Mouse (Mus musculus) midbrain, embryonic 15.5 days (tissue): ENCODE data around the gene Ank3. TPM values are rescaled to one million over a fixed set of nuclear protein-coding genes. Genes with fewer than 3 reads are reported as not detected.

ENCODE experiments used
- ATAC-seq: fragments of 200-750 bp; cut with Nextera tagmentation; replicated peaks from 2 replicates; pipeline ENCODE4 v1.8.0; 2017; ENCODE audit warnings: moderate TSS enrichment
- H3K27ac ChIP-seq: fragments of 300-500 bp; sonication (generic); 2 replicates; pipeline ENCODE4 v1.5.1; 2015; ENCODE audit warnings: mild to moderate bottlenecking, inconsistent platforms
- H3K27me3 ChIP-seq: fragments of 300-500 bp; sonication (generic); replicated peaks from 2 replicates; pipeline ENCODE4 v1.6.1; 2015; ENCODE audit warnings: inconsistent platforms
- H3K36me3 ChIP-seq: fragments of 300-500 bp; sonication (generic); replicated peaks from 2 replicates; pipeline ENCODE4 v1.6.1; 2015; ENCODE audit warnings: inconsistent platforms
- H3K4me1 ChIP-seq: fragments of 300-500 bp; sonication (generic); 2 replicates; pipeline ENCODE4 v1.6.1; 2015; ENCODE audit warnings: inconsistent platforms
- H3K4me2 ChIP-seq: fragments of 300-500 bp; sonication (generic); 2 replicates; pipeline ENCODE4 v1.6.1; 2015; ENCODE audit warnings: inconsistent platforms, mild to moderate bottlenecking, moderate library complexity
- H3K4me3 ChIP-seq: fragments of 300-500 bp; sonication (generic); 2 replicates; pipeline ENCODE4 v1.5.1; 2015; ENCODE audit warnings: mild to moderate bottlenecking, inconsistent platforms
- H3K9ac ChIP-seq: fragments of 300-500 bp; sonication (generic); 2 replicates; pipeline ENCODE4 v1.6.1; 2015; ENCODE audit warnings: mild to moderate bottlenecking, inconsistent platforms
- H3K9me3 ChIP-seq: fragments of 300-500 bp; sonication (generic); 2 replicates; pipeline ENCODE4 v1.6.1; 2016; ENCODE audit warnings: inconsistent platforms
- WGBS: fragments of 180-500 bp; shearing (Covaris S2); methylation state at CpG from one replicate; pipeline ENCODE4 v1.1.7; 2015; ENCODE audit warnings: mixed read lengths; 5-methylcytosine and 5-hydroxymethylcytosine counted together
- polyA plus RNA-seq: library from polyadenylated mRNA; unstranded; fragments of >200 nt; fragmentation: Nextera tagmentation; extraction: Ambion mirVana; gene quantifications from 2 replicates; pipeline ENCODE4 v1.2.1, GENCODE M21; 2015

Gene Ank3
- polyA plus RNA-seq, 1 experiment from 2014 or later, result 108 TPM

DNA sequence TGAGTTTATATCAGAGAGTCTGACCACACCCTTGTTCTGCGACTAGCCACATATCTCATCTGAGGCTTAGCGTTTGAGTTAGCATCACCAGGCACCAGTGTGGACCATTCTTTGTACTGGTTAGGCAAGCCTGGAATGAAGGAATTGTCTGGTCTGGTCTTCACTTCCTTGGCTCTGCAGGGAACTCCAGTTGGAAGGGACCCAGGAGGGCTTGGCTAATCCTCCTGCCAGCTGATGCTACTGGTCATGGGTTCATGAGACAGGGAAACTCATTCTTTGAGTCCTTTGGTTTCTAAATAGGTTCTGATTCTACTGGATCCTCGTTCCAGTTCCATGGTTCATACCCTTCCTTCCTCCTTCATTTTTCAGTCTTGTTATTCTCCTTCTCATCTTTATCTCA, 218.4 kb downstream of the Ank3 start:
- Histone ChIP-seq H3K9me3 (no peaks in the 10 kb centered on the region), H3K27ac (no peak overlapping the region), H3K36me3 (no peaks in the 10 kb centered on the region), H3K4me2 (no peak overlapping the region), H3K4me1 (peaks cover 3% of the 10 kb centered on the region; the same call in 1 of the 2 replicates), H3K27me3 (no peaks in the 10 kb centered on the region), H3K9ac (no peak overlapping the region), H3K4me3 (no peak overlapping the region)
- ATAC-seq, result no peak
- WGBS, result 84% methylated on average over 3 of the region's 3 CpGs

- H3K27ac ChIP-seq, result no peak overlapping the region
- no peak overlapping the region for H3K4me3 ChIP-seq
- ATAC-seq, result 0 out of 2 replicates have a peak, but pooled peaks have one; percentile 16
- H3K27me3 ChIP-seq, result no peaks in the 10 kb centered on the region
- no peak overlapping the region for H3K9ac ChIP-seq
- no peaks in the 10 kb centered on the region for H3K36me3 ChIP-seq
- H3K4me2 ChIP-seq, result no peak overlapping the region
- H3K4me1 ChIP-seq, result peaks cover 3% of the 10 kb centered on the region; the same call in 1 of the 2 replicates
- 89% methylated on average over 16 of the region's 16 CpGs for WGBS
- no peaks in the 10 kb centered on the region for H3K9me3 ChIP-seq
Measured at GRCm38 (mm10) chr10:69617537-69618112, 219.1 kb downstream of the Ank3 start.

DNA sequence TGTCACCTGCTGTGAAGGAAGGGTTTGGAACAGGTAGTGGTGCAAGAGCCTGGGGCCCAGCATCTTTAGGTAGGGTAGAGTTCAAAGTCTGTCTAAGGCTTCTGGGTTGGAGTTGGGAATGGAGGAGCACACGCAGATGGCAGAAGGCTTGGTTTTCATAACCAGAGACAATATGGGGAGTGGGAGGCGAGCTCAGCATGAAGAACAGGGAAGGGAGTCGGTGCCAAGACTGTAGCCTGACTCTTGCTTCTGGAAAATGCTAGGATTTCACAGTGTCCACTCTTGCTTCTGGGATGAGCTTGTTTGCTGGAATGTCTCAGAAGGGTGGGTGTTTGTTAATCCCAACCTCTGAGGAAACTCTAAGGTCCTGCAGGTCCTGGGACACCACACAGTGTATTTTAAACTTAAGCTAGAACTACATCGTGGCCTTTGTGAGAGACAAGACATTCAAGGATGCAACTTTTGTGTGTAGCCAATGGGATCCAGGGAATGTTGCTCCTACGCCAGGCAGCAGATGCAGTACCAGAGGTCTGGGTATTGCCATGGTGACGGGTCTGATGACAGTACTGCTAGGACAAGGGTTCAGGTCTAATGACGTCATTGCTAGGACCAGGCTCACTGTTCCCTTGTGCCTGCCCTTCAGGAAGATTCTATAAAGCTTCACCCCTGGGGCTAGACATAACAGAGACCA, 222.3 kb downstream of the Ank3 start:
- H3K27ac ChIP-seq, result no peak overlapping the region

GRCm38 (mm10) chr10:69627767-69628166, 229.2 kb downstream of the Ank3 start:
- Histone ChIP-seq H3K9ac (no peak overlapping the region), H3K9me3 (no peaks in the 10 kb centered on the region), H3K27ac (no peak overlapping the region), H3K4me2 (no peak overlapping the region), H3K36me3 (no peaks in the 10 kb centered on the region), H3K27me3 (no peaks in the 10 kb centered on the region), H3K4me3 (no peak overlapping the region), H3K4me1 (peaks cover 24% of the 10 kb centered on the region)
- ATAC-seq, result no peak
- WGBS, result 90% methylated on average over 3 of the region's 3 CpGs

More for the DNA sequence above, 222.3 kb downstream of the Ank3 start:
- no peak overlapping the region for H3K4me3 ChIP-seq
- H3K4me1 ChIP-seq, result peaks cover 3% of the 10 kb centered on the region; the same call in 1 of the 2 replicates
- no peak overlapping the region for H3K4me2 ChIP-seq
- no peaks in the 10 kb centered on the region for H3K36me3 ChIP-seq
- H3K27me3 ChIP-seq, result no peaks in the 10 kb centered on the region
- ATAC-seq, result no peak
- H3K9ac ChIP-seq, result no peak overlapping the region
- WGBS, result 73% methylated on average over 7 of the region's 7 CpGs
- no peaks in the 10 kb centered on the region for H3K9me3 ChIP-seq

GRCm38 (mm10) chr10:69628743-69629142, 230.2 kb downstream of the Ank3 start:
- Histone ChIP-seq H3K4me3 (no peak overlapping the region), H3K4me2 (no peak overlapping the region), H3K4me1 (peaks cover 25% of the 10 kb centered on the region), H3K9me3 (no peaks in the 10 kb centered on the region), H3K27me3 (no peaks in the 10 kb centered on the region), H3K27ac (0 out of 2 replicates have a peak overlapping the region, but pooled peaks have one; percentile 8), H3K9ac (no peak overlapping the region), H3K36me3 (no peaks in the 10 kb centered on the region)
- WGBS, result 61% methylated on average over 6 of the region's 6 CpGs
- no peak for ATAC-seq

DNA sequence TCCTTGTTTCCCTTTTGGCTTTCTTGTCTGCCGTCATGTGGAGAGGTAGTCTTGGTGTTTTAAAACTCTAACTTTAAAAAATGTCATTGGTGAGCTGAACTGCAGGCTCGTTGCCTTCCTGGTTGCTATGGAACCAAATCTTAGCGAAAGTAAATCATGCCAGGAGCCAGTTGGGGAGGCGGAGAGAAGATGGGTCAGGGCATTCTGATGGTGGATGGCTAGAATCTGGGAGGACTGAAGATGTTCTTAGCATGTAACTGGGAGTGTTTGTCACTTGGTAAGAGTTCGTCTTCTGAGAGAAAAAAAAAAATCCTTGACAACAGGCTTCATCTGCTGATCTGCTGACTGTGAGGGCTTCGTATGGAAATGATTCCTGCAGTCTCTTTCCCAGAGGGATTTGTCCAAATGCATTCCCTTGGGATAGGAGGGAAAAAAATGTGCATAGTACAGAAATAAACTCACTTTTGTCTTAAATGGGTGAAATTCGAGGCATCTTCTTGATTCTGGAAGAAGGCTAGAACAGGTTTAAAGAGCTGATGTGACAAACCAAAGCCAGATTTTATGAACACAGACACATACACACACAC, 232.3 kb downstream of the Ank3 start:
- peaks cover 45% of the 10 kb centered on the region for H3K4me1 ChIP-seq
- ATAC-seq, result no peak

DNA sequence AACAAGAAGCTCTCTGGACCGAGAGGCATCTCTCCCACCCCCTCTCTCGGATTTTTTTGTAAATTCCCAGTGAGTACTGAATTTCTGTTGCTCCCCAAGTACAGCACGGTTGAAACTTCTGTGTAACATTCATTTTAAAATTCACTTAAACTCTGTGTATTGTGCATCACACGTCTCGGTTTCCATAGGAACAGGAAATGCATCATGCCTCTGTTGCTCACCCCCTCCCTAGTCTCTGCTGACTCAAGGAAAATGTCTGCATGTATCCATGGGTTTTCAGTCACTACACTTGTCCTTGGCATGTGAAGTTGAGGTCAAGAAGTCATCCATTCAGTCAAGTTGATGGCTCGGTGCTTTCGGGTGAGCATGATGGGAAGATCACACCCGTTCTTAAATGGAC, 234.3 kb downstream of the Ank3 start:
- Histone ChIP-seq H3K36me3 (no peaks in the 10 kb centered on the region), H3K4me3 (no peak overlapping the region), H3K4me2 (no peak overlapping the region), H3K4me1 (peaks cover 65% of the 10 kb centered on the region), H3K27ac (no peak overlapping the region), H3K27me3 (no peaks in the 10 kb centered on the region), H3K9ac (no peak overlapping the region), H3K9me3 (no peaks in the 10 kb centered on the region)
- WGBS, result 87% methylated on average over 8 of the region's 8 CpGs
- no peak for ATAC-seq

More for the DNA sequence above, 232.3 kb downstream of the Ank3 start:
- Histone ChIP-seq H3K27me3 (no peaks in the 10 kb centered on the region), H3K9ac (no peak overlapping the region), H3K9me3 (no peaks in the 10 kb centered on the region), H3K36me3 (no peaks in the 10 kb centered on the region), H3K4me3 (no peak overlapping the region), H3K4me2 (no peak overlapping the region), H3K27ac (peak overlapping the region; percentile 17; the same call in 1 of the 2 replicates)
- WGBS, result 34% methylated on average over 7 of the region's 7 CpGs

DNA sequence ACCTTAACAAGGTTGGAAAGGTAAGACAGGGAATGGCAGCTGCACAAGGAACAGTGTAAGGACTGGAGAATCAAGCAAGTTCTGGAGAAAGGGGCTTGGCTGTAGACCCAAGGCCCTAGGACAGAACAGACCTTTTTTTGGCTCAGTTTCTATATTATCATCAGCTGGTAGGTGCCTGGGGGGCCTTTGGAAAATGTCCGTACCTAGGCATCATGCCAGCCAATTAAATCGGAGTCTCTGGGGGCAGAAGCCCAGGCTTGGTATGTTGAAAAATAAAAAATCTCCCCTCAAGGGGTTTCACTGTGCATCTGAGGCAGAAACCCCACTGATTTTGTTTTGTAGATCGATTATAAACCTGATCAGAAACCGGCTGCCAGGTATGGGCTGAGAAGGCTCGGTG, 236.3 kb downstream of the Ank3 start:
- H3K4me2 ChIP-seq, result no peak overlapping the region
- peak overlapping the region; percentile 61 for H3K27ac ChIP-seq
- no peak overlapping the region for H3K4me3 ChIP-seq
- H3K9ac ChIP-seq, result no peak overlapping the region
- no peaks in the 10 kb centered on the region for H3K36me3 ChIP-seq
- no peak for ATAC-seq
- WGBS, result 61% methylated on average over 5 of the region's 5 CpGs
- peaks cover 69% of the 10 kb centered on the region for H3K4me1 ChIP-seq
- H3K9me3 ChIP-seq, result no peaks in the 10 kb centered on the region
- H3K27me3 ChIP-seq, result no peaks in the 10 kb centered on the region

DNA sequence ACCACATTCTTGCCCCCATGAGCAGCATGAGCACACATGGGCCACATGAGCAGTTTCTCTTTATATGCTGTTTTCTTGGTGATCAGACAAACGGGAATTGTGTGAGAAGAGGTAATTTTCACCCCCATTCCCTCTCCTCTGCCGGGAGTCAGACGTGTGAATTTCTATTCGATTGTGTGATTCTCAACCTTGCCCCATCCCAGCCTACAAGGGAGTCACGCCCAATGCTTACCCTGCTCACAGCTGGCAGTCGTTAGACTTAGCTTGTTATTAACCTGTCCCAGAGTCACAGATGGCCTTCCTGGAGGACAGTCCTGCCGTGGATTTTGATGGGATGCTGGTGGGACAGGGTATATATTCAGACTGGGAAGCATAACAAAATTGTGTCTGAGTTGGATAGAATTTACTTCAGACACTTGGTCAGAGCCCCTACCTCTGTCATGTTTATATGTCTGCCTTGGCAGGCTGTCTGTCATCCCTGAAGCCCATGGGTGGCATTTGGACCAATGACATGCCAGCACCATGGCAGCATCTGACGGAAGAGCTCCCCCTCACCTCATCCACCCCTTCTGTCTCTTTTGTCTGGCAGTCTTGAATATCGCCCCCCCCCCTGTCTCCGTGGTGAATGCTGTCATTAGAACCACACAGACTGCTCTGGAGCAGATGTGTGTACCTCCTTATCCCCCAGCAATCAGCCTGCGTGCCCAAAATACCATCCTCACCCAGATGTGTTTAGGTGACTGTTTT, 237.5 kb downstream of the Ank3 start:
- Histone ChIP-seq H3K9me3 (no peaks in the 10 kb centered on the region), H3K36me3 (no peaks in the 10 kb centered on the region), H3K9ac (no peak overlapping the region; the same call in 1 of the 2 replicates), H3K4me1 (peaks cover 60% of the 10 kb centered on the region), H3K4me2 (no peak overlapping the region), H3K4me3 (no peak overlapping the region), H3K27me3 (no peaks in the 10 kb centered on the region), H3K27ac (peak overlapping the region; percentile 61; the same call in 1 of the 2 replicates)
- WGBS, result 50% methylated on average over 11 of the region's 11 CpGs
- ATAC-seq, result no peak

DNA sequence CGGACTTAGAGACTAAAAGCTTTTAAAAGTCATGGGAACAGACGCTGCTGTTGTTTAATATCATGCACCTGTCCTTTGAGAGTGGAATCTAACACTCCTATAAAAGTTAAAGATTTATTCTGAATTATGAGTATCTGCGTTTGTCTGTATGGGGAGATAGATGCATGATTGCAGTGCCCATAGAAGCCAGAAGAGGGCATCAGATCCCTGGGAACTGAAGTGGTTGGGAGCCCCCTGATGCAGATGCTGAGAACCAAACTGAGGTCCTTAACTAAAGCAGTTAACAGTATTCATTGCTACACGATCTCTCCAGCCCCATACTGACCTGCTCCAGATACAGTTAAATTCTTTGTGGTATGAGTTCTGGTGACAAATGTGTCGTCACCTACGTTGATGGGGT, 240.6 kb downstream of the Ank3 start:
- Histone ChIP-seq H3K27ac (no peak overlapping the region), H3K36me3 (no peaks in the 10 kb centered on the region), H3K9ac (no peak overlapping the region), H3K9me3 (no peaks in the 10 kb centered on the region), H3K4me3 (no peak overlapping the region), H3K27me3 (no peaks in the 10 kb centered on the region), H3K4me1 (peaks cover 51% of the 10 kb centered on the region), H3K4me2 (no peak overlapping the region)
- no peak for ATAC-seq
- WGBS, result 88% methylated on average over 6 of the region's 6 CpGs

DNA sequence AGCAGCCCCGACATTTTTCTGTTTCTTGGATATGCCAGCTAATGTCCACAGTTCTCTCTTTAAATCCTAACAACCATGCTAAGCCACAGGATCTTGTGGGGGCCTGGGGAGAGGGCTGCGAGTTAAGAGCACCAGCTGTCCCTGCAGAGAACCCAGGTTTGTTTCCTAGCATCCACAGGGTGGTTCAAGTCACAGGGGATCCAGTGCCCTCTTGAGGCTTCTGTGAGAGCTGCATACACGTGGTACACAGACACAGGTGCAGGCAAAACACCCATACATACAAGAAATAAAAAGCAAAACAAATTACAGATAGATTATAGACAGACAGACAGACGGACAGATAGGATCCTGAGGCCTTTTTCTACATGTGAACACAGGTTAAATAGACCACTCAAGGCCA, 242.0 kb downstream of the Ank3 start:
- no peak overlapping the region for H3K9ac ChIP-seq
- H3K27me3 ChIP-seq, result no peaks in the 10 kb centered on the region
- H3K4me1 ChIP-seq, result peaks cover 36% of the 10 kb centered on the region
- no peaks in the 10 kb centered on the region for H3K36me3 ChIP-seq
- WGBS, result 70% methylated on average over 4 of the region's 4 CpGs
- ATAC-seq, result no peak
- no peak overlapping the region for H3K4me2 ChIP-seq
- no peak overlapping the region for H3K27ac ChIP-seq
- no peak overlapping the region for H3K4me3 ChIP-seq
- H3K9me3 ChIP-seq, result no peaks in the 10 kb centered on the region

DNA sequence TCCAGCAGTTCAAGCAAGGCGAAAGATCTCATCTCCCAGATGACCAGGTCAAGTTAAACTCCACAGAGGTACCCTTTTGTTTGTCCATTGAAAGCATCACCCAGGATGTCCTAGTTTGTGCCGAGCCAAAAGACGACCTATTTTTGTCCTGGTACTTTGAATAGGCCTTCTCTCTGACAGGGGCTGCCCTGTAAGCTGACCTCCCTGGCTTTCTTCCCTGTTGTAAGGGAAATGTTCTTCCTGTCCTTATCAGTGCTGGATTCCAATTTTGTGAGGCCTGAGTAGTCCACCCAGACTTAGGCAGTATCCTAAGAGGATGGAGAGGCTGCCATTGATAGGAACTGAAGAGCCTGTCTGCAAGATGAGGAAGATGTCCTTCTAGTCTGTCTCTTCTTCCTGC, 244.9 kb downstream of the Ank3 start:
- H3K27me3 ChIP-seq, result no peaks in the 10 kb centered on the region
- H3K4me1 ChIP-seq, result peaks cover 8% of the 10 kb centered on the region
- ATAC-seq, result no peak
- no peaks in the 10 kb centered on the region for H3K9me3 ChIP-seq
- 66% methylated on average over 3 of the region's 3 CpGs for WGBS
- H3K9ac ChIP-seq, result no peak overlapping the region
- no peaks in the 10 kb centered on the region for H3K36me3 ChIP-seq
- H3K27ac ChIP-seq, result no peak overlapping the region
- no peak overlapping the region for H3K4me2 ChIP-seq
- no peak overlapping the region for H3K4me3 ChIP-seq
